Mouse (Mus musculus) limb, embryonic 14.5 days (tissue): ENCODE data around the gene Ranbp2. TPM values are rescaled to one million over a fixed set of nuclear protein-coding genes. Genes with fewer than 3 reads are reported as not detected.

Experiments
- ATAC-seq: fragments of 200-750 bp; cut with Nextera tagmentation; 2 replicates; pipeline ENCODE4 v1.8.0; 2017; ENCODE audit warnings: low read depth, moderate number of reproducible peaks, moderate TSS enrichment; ENCODE audit not compliant: low FRiP score
- DNase-seq: peaks from one replicate; pipeline ENCODE4 v3.0.0-alpha.2; 2015; ENCODE audit warnings: low spot score
- H3K27ac ChIP-seq: fragments of 300-500 bp; sonication (generic); replicated peaks from 2 replicates; pipeline ENCODE4 v1.5.1; 2014; ENCODE audit warnings: low read depth, mild to moderate bottlenecking, low read length, moderate library complexity, mixed read lengths
- H3K27me3 ChIP-seq: fragments of 300-500 bp; sonication (generic); 2 replicates; pipeline ENCODE4 v1.6.1; 2014; ENCODE audit warnings: low read length, mixed read lengths; ENCODE audit not compliant: control insufficient read depth, insufficient read depth
- H3K36me3 ChIP-seq: fragments of 300-500 bp; sonication (generic); 2 replicates; pipeline ENCODE4 v1.6.1; 2014; ENCODE audit warnings: mild to moderate bottlenecking, low read length, moderate library complexity, mixed read lengths; ENCODE audit not compliant: control insufficient read depth, insufficient read depth
- H3K4me1 ChIP-seq: fragments of 300-500 bp; sonication (generic); 2 replicates; pipeline ENCODE4 v1.6.1; 2014; ENCODE audit warnings: antibody characterized with exemption, low read length, mixed read lengths; ENCODE audit not compliant: control insufficient read depth, insufficient read depth
- H3K4me2 ChIP-seq: fragments of 300-500 bp; sonication (generic); replicated peaks from 2 replicates; pipeline ENCODE4 v1.6.1; 2014; ENCODE audit warnings: low read depth, mild to moderate bottlenecking, low read length, moderate library complexity; ENCODE audit not compliant: severe bottlenecking
- H3K4me3 ChIP-seq: fragments of 300-500 bp; sonication (generic); replicated peaks from 2 replicates; pipeline ENCODE4 v1.5.1; 2014; ENCODE audit warnings: low read length
- H3K9ac ChIP-seq: fragments of 300-500 bp; sonication (generic); 2 replicates; pipeline ENCODE4 v1.6.1; 2014; ENCODE audit warnings: mild to moderate bottlenecking, low read depth, low read length, moderate library complexity; ENCODE audit not compliant: severe bottlenecking
- H3K9me3 ChIP-seq: fragments of 300-500 bp; sonication (generic); 2 replicates; pipeline ENCODE4 v1.6.1; 2016; ENCODE audit warnings: low read length; ENCODE audit not compliant: control insufficient read depth
- POLR2A ChIP-seq: fragments of 200-500 bp; IDR thresholded peaks from 2 replicates; pipeline ENCODE4 v1.8.0; 2012; ENCODE audit warnings: inconsistent platforms, mild to moderate bottlenecking, moderate library complexity, borderline replicate concordance; ENCODE audit not compliant: insufficient read depth, insufficient read length; ENCODE audit errors: extremely low read depth
- WGBS: fragments of 180-500 bp; shearing (Covaris S2); extraction: QIAGEN DNeasy Blood & Tissue Kit; methylation state at CpG from one replicate; pipeline ENCODE4 v1.1.7; 2014; 5-methylcytosine and 5-hydroxymethylcytosine counted together
- polyA plus RNA-seq, 2 experiments: library from polyadenylated mRNA; depleted of rRNA in 1 of 2; stranded (reverse) in 1 of 2; unstranded in 1 of 2; fragments of >200 nt; fragmentation: Nextera tagmentation in 1 of 2; extraction: Ambion mirVana in 1 of 2; gene quantifications; 2 replicates each; pipeline versions ENCODE4 v1.2.1 to v1.2.3; 2012 to 2014

Ranbp2 gene
- polyA plus RNA-seq, 2 experiments, result 15.3 to 27.0 TPM

- Histone ChIP-seq H3K4me1 (no peaks in the 10 kb centered on the region), H3K36me3 (peaks cover 45% of the 10 kb centered on the region), H3K4me2 (no peak overlapping the region), H3K4me3 (no peak overlapping the region), H3K27me3 (no peaks in the 10 kb centered on the region), H3K9me3 (no peaks in the 10 kb centered on the region), H3K27ac (no peak overlapping the region), H3K9ac (no peak overlapping the region)
- DNase-seq (no peak), ATAC-seq (no peak)
- TF ChIP-seq POLR2A, result no peak
- 84% methylated on average over 2 of the region's 2 CpGs for WGBS
These were observed 40.8 kb upstream of the Ranbp2 start for GRCm38 (mm10) chr10:58405949-58406305.

DNA sequence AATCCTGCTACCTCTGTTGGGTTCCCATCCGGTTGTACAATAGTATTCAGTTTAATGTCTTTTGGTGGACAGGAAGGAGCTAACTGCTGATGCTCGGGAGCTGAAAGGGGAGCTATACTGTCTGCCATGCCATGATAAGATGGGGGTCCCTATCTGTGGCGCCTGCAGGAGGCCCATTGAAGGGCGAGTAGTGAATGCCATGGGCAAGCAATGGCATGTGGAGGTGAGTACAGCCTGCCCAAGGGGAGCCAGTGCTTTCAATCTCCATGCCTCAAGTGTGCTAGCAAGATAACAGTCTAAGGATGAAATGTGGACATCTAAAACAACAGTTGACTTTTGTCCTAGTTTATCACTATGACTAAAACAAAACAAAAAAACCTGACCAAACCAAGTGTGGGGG is 34.4 kb upstream of the Ranbp2 start:
- TF ChIP-seq POLR2A, result no peak
- ATAC-seq, result no peak
- Histone ChIP-seq H3K9ac (no peak overlapping the region), H3K27ac (no peak overlapping the region), H3K4me2 (no peak overlapping the region), H3K9me3 (no peaks in the 10 kb centered on the region), H3K4me3 (no peak overlapping the region), H3K36me3 (peaks cover 70% of the 10 kb centered on the region), H3K4me1 (no peaks in the 10 kb centered on the region), H3K27me3 (no peaks in the 10 kb centered on the region)
- no peak for DNase-seq
- WGBS, result 88% methylated on average over 4 of the region's 4 CpGs

DNA sequence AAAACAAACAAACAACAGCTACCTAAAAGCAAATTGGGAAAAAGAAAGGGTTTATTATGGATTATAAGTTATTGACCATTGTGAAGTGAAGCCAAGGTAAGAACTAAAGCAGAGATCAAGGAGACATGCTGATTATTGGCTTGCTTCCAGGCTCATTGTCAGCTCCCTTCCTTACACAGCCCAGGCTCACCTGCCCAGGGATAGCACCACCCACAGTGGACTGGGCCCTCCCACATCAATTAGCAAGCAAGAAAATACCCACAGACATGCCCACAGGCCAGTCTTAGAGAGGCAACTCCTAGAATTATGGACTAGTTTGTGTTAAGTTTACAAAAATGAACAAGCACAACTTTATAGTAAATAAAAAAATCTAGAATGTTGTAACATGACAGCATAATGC is 33.9 kb upstream of the Ranbp2 start:
- Histone ChIP-seq H3K4me1 (no peaks in the 10 kb centered on the region), H3K9ac (no peak overlapping the region), H3K36me3 (peaks cover 70% of the 10 kb centered on the region), H3K9me3 (no peaks in the 10 kb centered on the region), H3K4me3 (no peak overlapping the region), H3K27me3 (no peaks in the 10 kb centered on the region), H3K4me2 (no peak overlapping the region), H3K27ac (no peak overlapping the region)
- DNase-seq (no peak), ATAC-seq (no peak)
- no peak for TF ChIP-seq POLR2A

DNA sequence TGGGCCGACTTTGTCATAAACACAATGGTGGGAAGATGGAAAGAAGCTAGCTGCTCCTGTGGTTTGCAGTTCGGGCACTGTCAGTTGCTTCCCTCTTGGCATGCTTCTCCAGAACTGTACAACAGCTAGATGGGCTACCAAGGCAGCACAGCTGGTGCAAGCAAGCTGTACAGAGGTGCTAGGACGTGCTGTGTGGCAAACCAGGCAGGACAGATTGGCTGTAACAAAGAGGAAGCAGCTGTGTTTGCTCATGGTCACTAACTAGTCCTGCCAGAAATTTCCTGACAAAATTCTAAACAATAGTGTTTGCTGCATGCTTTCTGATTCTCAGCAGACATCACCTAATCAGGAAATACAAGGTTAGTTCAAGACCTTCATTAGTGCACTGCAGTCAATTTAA is 30.0 kb upstream of the Ranbp2 start:
- peak; percentile 19 for DNase-seq
- H3K4me3 ChIP-seq, result no peak overlapping the region
- no peak overlapping the region for H3K9ac ChIP-seq
- no peak for TF ChIP-seq POLR2A
- no peak for ATAC-seq
- no peaks in the 10 kb centered on the region for H3K27me3 ChIP-seq
- H3K4me1 ChIP-seq, result no peaks in the 10 kb centered on the region
- H3K36me3 ChIP-seq, result peaks cover 54% of the 10 kb centered on the region
- H3K27ac ChIP-seq, result no peak overlapping the region
- no peaks in the 10 kb centered on the region for H3K9me3 ChIP-seq
- 91% methylated on average over 3 of the region's 3 CpGs for whole genome bisulfite sequencing
- H3K4me2 ChIP-seq, result no peak overlapping the region

- TF ChIP-seq POLR2A, result no peak
- Histone ChIP-seq H3K9ac (no peak overlapping the region), H3K9me3 (no peaks in the 10 kb centered on the region), H3K4me1 (no peaks in the 10 kb centered on the region), H3K27ac (no peak overlapping the region), H3K4me2 (no peak overlapping the region), H3K27me3 (no peaks in the 10 kb centered on the region), H3K4me3 (no peak overlapping the region), H3K36me3 (peaks cover 55% of the 10 kb centered on the region)
- DNase-seq, result no peak
- 86% methylated on average over 10 of the region's 10 CpGs for WGBS
- ATAC-seq, result no peak
These were observed 28.3 kb upstream of the Ranbp2 start for GRCm38 (mm10) chr10:58418290-58418971.

DNA sequence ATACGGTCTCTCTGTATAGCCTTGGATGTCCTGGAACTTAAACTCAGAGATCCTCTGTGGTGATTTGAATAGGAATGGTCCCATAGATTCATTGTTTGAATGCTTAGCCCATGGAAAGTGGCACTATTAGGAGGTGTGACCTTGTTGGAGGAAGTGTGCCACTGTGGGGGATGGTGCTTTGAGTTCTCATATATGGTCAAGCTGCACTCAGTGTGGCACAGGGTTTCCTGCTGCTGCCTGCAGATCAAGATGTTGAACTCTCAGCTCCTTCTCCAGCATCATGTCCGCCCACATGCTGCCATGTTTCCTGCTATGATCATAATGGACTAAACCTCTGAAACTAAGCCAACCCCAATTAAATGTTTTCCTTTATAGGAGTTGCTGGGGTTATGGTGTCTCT is 18.8 kb upstream of the Ranbp2 start:
- DNase-seq, result no peak
- no peak overlapping the region for H3K4me3 ChIP-seq
- H3K9ac ChIP-seq, result no peak overlapping the region
- WGBS, result 88% methylated on average over 2 of the region's 2 CpGs
- H3K9me3 ChIP-seq, result no peaks in the 10 kb centered on the region
- no peak overlapping the region for H3K27ac ChIP-seq
- H3K36me3 ChIP-seq, result peaks cover 24% of the 10 kb centered on the region
- TF ChIP-seq POLR2A, result no peak
- no peak for ATAC-seq
- no peaks in the 10 kb centered on the region for H3K4me1 ChIP-seq
- H3K27me3 ChIP-seq, result no peaks in the 10 kb centered on the region
- H3K4me2 ChIP-seq, result no peak overlapping the region
